Comparison of ENCODE assay signal across 8 mouse cellular contexts in the genomic region with DNA sequence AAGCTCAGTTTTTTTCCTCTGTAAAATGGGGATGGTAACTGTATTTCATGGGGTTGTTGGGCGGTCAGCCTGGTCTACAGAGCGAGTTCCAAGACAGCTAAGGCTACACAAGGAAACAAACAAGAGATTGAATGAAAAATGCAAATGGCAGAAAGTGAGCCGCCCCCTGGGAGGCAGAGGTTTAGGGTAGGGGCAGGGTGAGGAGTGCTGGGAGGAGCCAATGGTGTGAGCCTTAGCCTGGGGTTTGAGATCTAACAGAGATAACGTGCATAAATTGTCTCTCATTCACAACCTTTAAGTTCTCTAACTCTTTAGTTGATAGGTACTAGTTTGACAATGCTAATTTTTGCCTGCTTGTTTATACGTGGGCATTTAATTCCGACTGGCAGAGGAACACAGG. TPM values are rescaled to one million over a fixed set of nuclear protein-coding genes. Genes with fewer than 3 reads are reported as not detected.
DNase-seq lines count a peak whose midpoint lies in the region; ATAC-seq and TF ChIP-seq lines count a peak whose summit lies in the region.

No protein-coding gene starts in this region.

- no peaks in the 10 kb centered on the region for H3K9me3 ChIP-seq in embryonic facial prominence, embryonic 14.5 days (ENCODE audit: control insufficient read depth, low read length)
- H3K9me3 ChIP-seq in intestine, embryonic 16.5 days (ENCODE audit: control insufficient read depth, low read length) = no peaks in the 10 kb centered on the region
- H3K9me3 ChIP-seq in neural tube, embryonic 11.5 days (ENCODE audit: control insufficient read depth, low read length) = no peaks in the 10 kb centered on the region

- H3K4me3 ChIP-seq in lung, adult 2 months (replicated peaks; ENCODE audit: extremely low read depth, low read depth, low read length) = peak overlapping the region; percentile 55
- H3K4me3 ChIP-seq in embryonic facial prominence, embryonic 14.5 days (ENCODE audit: low read depth, low read length) = peak overlapping the region; percentile 60
- H3K4me3 ChIP-seq in intestine, embryonic 16.5 days (ENCODE audit: low read length) = peak overlapping the region; percentile 63
- H3K4me3 ChIP-seq in neural tube, embryonic 11.5 days (ENCODE audit: low read depth, low read length) = peak overlapping the region; percentile 59

- peak; percentile 88 for ATAC-seq in embryonic facial prominence, embryonic 14.5 days (ENCODE audit: low read depth)
- ATAC-seq in intestine, embryonic 16.5 days = peak; percentile 77
- peak; percentile 89 for ATAC-seq in neural tube, embryonic 11.5 days (ENCODE audit: insufficient read depth, low FRiP score, low TSS enrichment)

- WGBS in lung, adult 2 months = 29% methylated on average over 6 of the region's 6 CpGs
- 15% methylated on average over 6 of the region's 6 CpGs for WGBS in embryonic facial prominence, embryonic 14.5 days
- WGBS in intestine, embryonic 16.5 days = 22% methylated on average over 6 of the region's 6 CpGs
- 20% methylated on average over 6 of the region's 6 CpGs for whole genome bisulfite sequencing in neural tube, embryonic 11.5 days

- no peak overlapping the region for H3K27ac ChIP-seq in embryonic facial prominence, embryonic 14.5 days (replicated peaks; ENCODE audit: low read depth, low read length)
- no peak overlapping the region for H3K27ac ChIP-seq in intestine, embryonic 16.5 days (ENCODE audit: low read length)
- no peak overlapping the region for H3K27ac ChIP-seq in neural tube, embryonic 11.5 days (ENCODE audit: low read depth, low read length)

- no peak for TF ChIP-seq POLR2A in lung, adult 2 months (IDR thresholded peaks at IDR 0.05; ENCODE audit: borderline replicate concordance, extremely low read depth, low read depth, low read length)

- no peak for TF ChIP-seq CTCF in lung, adult 2 months (IDR thresholded peaks at IDR 0.05; ENCODE audit: insufficient read depth, low read length)

- H3K4me2 ChIP-seq in embryonic facial prominence, embryonic 14.5 days (ENCODE audit: low read depth, low read length) = peak overlapping the region; percentile 56
- peak overlapping the region; percentile 48 for H3K4me2 ChIP-seq in intestine, embryonic 16.5 days (ENCODE audit: low read depth, low read length)
- peak overlapping the region; percentile 34; the same call in 1 of the 2 replicates for H3K4me2 ChIP-seq in neural tube, embryonic 11.5 days (ENCODE audit: low read depth)

- no peaks in the 10 kb centered on the region for H3K27me3 ChIP-seq in embryonic facial prominence, embryonic 14.5 days (replicated peaks; ENCODE audit: control insufficient read depth, insufficient read depth, low read length)
- no peaks in the 10 kb centered on the region for H3K27me3 ChIP-seq in intestine, embryonic 16.5 days (replicated peaks; ENCODE audit: control insufficient read depth, insufficient read depth, low read length)
- H3K27me3 ChIP-seq in neural tube, embryonic 11.5 days (ENCODE audit: control insufficient read depth, insufficient read depth, low read length) = no peaks in the 10 kb centered on the region

- no peak overlapping the region for H3K9ac ChIP-seq in embryonic facial prominence, embryonic 14.5 days (ENCODE audit: low read depth, low read length)
- no peak overlapping the region for H3K9ac ChIP-seq in intestine, embryonic 16.5 days (ENCODE audit: low read depth, low read length)
- H3K9ac ChIP-seq in neural tube, embryonic 11.5 days (ENCODE audit: low read length) = no peak overlapping the region

- no peaks in the 10 kb centered on the region; the same call in 1 of the 2 replicates for H3K4me1 ChIP-seq in lung, adult 2 months (ENCODE audit: control insufficient read depth, insufficient read depth, low read length)
- no peaks in the 10 kb centered on the region for H3K4me1 ChIP-seq in embryonic facial prominence, embryonic 14.5 days (ENCODE audit: control insufficient read depth, insufficient read depth, low read length)
- H3K4me1 ChIP-seq in intestine, embryonic 16.5 days (ENCODE audit: control insufficient read depth, insufficient read depth, low read length) = 0 out of 2 replicates have a peak, but pooled peaks cover 4% of the 10 kb centered on the region
- H3K4me1 ChIP-seq in neural tube, embryonic 11.5 days (ENCODE audit: control insufficient read depth, insufficient read depth, low read length) = no peaks in the 10 kb centered on the region

- no peaks in the 10 kb centered on the region for H3K36me3 ChIP-seq in embryonic facial prominence, embryonic 14.5 days (ENCODE audit: control insufficient read depth, insufficient read depth, low read length)
- H3K36me3 ChIP-seq in intestine, embryonic 16.5 days (ENCODE audit: control insufficient read depth, insufficient read depth, low read length) = no peaks in the 10 kb centered on the region
- H3K36me3 ChIP-seq in neural tube, embryonic 11.5 days (ENCODE audit: control insufficient read depth, insufficient read depth, low read length) = no peaks in the 10 kb centered on the region

- DNase-seq in lung, adult 2 months = no peak
- DNase-seq in lung, postnatal 4 days = no peak
- DNase-seq in embryonic facial prominence, embryonic 14.5 days (ENCODE audit: low spot score) = no peak
- DNase-seq in neural tube, embryonic 11.5 days (ENCODE audit: low spot score) = no peak
- DNase-seq in frontal cortex, postnatal 36 days (ENCODE audit: low spot score in 2 of 2) = no peak
- DNase-seq in spleen, postnatal 14 days (ENCODE audit: low spot score in 2 of 2) = no peak
- no peak for DNase-seq in cerebellum, adult 8-10 months

RNA-seq across cellular contexts. Expression of a gene that starts 0.3 kb away (rescaled TPM):
- 0.74 and 2.0 TPM in 2 replicates for polyA plus RNA-seq in lung, adult 2 months (2012; rRNA removed)
- polyA plus RNA-seq in embryonic facial prominence, embryonic 14.5 days (2014; fragmentation: Nextera tagmentation; extraction: Ambion mirVana) = 17.1 and 18.7 TPM in 2 replicates
- 13.1 and 14.0 TPM in 2 replicates for polyA plus RNA-seq in intestine, embryonic 16.5 days (2015; fragmentation: Nextera tagmentation; extraction: Ambion mirVana)
- 21.8 and 21.9 TPM in 2 replicates for polyA plus RNA-seq in neural tube, embryonic 11.5 days (2014; fragmentation: Nextera tagmentation; extraction: Ambion mirVana)

RNA-seq across cellular contexts. Expression of a gene that starts 20.2 kb away (rescaled TPM):
- not detected in 2 replicates for polyA plus RNA-seq in lung, adult 2 months (2012; rRNA removed)
- 0.07 TPM in 1 of 2 replicates, not detected in the other for polyA plus RNA-seq in embryonic facial prominence, embryonic 14.5 days (2014; fragmentation: Nextera tagmentation; extraction: Ambion mirVana)
- 0.27 and 0.45 TPM in 2 replicates for polyA plus RNA-seq in intestine, embryonic 16.5 days (2015; fragmentation: Nextera tagmentation; extraction: Ambion mirVana)
- not detected in 2 replicates for polyA plus RNA-seq in neural tube, embryonic 11.5 days (2014; fragmentation: Nextera tagmentation; extraction: Ambion mirVana)
